Mouse (Mus musculus) kidney, adult 18-20 months (tissue): ENCODE data around the gene Tpst1.

Experiments used
- DNase-seq: peaks from one replicate; pipeline ENCODE4 v3.0.0; 2021

Gene Tpst1

DNA sequence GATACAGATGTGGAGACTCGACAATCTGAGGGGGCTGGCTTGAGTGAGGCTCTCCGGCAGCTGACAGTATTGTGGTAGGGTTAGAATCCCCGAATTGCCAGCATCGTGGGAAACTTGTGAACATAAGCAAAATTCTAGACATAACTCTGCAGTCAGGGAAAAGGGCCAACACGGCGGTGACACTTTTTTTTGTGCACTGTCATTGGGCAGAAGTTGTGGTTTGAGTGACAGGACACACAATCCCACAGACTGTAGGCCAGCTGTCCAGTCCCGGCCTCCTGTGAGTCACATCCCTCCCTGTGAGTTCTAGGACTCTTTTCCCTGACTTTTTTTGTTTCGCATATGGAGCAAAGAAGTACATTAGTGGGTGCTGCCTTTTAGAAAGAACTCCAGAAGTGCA lies 72.8 kb downstream of the Tpst1 start:
- DNase-seq, result no peak

DNA sequence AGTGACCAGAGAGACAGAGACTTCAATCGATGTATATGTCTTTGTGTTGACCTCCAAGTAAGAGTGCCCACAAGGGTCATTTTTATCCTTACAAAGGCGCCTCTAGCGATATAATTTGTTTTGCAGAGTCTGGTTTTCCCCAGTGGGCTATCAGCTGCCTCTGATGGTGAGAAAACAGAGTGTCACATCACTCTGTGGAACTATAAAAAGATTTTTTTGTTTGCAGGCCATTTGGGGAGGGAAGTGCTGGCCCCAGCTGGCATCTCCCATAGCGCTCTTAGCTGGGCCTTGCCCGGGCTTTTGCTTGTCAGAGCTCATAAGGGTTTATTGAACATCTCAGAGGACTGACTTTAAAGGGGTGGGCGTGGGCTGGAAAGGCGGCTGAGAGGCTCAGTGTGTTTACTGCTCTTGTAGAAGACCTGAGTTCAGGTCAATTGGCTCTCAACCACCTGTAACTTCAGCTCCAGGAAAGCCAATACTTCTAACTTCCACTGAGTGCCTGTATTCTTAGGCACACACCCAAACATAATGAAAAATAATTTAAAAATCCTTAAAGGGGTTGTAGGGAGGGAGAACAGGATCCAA lies 76.7 kb downstream of the Tpst1 start:
- no peak for DNase-seq

DNA sequence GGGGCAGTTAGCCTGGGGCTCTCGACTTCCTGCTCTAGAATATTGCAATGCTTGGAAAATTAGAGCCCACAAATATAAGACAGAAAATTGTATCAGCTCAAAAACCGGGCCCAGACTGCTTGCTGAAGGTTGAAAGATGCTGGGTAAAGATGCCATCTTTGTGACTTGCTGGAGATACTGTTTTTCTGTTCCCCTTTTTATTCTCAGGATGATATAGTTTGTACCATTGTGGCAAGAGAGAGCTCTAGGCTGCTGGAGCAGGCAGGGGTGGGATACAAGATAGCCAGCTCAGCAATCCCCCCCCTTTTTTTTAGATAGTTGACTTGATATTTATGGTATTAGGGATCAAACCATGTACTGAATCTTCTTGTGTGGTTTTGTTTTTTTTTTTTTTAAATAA lies 81.2 kb downstream of the Tpst1 start:
- no peak for DNase-seq

DNA sequence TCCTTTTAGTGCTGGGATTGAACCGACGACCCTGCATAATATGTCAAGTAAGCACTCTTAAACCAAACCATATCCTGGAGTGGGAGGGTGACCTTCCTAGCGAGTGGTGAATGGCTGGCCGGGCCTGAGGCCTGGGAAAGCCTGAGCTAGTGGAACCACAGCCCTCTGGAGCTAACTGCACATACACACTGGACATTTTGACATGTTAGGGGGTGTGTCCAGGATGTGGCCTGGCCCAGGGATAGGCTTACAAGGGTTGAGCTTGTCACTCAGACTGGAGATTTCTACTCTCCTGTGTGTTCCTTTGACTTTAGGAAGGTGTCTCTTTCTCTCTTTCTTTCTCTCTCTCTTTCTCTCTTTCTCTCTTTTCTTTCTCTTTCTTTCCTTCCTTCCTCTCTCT lies 85.4 kb downstream of the Tpst1 start:
- DNase-seq, result no peak

DNA sequence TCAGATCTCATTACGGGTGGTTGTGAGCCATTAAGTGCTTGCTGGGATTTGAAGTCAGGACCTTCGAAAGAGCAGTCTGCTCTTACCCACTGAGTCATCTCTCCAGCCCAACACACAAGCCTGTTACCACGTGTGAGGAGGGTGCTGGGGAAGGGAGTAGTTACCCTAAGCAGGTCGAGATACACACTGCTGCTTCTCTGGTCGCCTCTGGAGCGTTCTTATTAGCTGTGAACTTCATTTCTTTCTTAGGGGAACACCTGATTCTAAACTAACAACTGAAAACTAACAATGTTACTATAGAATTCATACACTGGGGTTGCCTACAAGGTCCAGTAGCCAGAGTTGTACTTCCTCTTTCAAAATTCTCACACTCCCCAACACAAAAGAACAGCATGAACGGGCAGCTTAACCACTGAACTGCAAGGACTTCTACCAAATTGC lies 86.7 kb downstream of the Tpst1 start:
- no peak for DNase-seq

DNA sequence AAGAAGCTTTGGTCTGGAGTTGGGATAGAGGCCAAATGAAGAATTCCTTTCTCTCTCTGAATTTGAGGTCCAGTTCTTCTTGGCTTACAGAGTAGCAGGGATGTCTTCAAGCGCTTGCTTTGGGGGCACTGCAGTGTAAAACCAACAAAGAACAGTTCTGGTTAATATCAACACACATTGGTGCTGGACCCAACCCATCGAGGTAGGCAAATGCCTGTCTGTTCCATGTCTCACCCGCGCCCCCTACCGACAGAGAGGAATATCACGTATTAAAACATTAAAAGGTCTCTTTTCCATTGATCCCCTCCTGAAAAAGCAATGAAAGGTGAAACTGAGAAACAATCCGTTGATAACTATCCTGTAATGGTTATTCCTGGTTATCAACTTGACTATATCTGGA lies 90.5 kb downstream of the Tpst1 start:
- DNase-seq, result peak; percentile 84

DNA sequence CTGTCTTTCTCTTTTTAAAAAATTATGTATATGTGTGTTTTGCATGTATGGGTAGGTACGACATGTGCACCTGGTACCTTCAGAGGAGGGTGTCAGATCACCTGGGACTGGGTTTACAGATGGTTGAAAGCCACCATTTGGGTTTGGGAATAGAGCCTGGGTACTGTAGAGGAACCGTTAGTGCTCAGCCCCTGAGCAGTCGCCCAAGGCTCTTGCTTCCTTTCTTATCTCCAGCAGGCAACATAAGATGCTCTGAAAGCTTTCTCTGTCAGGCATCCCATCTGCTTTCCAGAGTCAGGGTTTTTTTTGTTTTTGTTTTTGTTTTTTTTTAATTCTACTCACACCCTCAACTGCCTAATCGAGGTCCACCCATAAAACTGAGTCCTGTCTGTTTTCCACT lies 92.1 kb downstream of the Tpst1 start:
- no peak for DNase-seq

DNA sequence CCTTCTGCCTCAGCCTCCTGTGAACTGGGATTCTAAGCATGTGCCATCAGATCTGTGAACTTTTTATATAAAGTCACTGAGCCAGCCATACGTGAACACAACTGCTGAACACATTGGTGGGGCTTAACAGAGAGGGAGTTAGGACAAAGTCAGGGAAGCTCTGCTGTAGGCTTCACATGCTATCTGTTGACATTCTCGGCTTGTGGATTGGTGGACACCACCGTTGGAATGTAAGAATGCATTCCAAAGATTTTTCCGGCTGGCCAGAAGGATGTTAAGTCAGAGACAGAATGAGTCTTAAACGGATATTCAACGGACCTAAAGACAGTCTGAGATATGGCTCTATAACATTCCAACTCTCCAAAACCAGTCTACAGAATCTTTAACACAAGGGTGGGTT lies 96.0 kb downstream of the Tpst1 start:
- DNase-seq, result no peak

DNA sequence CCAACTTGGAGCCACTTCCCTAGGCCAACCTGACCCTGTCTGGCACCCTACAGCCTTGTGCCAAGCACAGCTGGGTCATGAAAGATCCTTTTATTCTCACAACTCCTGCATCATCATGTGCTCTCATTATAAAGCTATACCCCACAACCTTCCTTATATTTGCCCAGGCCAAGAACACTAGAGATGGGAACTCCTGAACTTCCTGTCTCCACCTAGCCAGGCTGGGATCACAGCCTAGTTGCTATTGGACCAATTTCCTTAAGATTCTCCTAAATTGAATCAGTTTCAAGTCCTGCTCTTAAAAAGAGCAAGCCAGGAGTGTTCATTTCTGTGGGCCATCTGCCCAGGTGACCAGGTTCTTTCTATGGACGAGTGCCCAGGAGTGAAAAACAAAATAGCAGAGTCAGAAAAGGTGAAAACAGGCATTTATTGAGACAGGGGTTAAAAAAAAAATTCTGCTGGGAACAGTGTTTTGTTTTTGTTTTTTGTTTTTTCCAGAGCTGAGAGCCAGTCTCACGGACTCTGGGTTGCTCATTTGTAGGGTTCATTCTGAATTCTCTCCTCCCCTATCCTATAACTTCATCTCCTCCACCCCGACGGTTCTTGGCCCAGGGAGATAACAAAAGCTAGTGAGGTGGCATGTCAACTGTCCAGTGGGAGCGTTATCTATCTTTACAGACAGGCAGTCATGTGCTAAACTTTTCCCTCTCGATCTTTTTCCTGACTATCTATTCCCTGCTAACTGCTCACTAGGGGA lies 97.7 kb downstream of the Tpst1 start:
- no peak for DNase-seq

DNA sequence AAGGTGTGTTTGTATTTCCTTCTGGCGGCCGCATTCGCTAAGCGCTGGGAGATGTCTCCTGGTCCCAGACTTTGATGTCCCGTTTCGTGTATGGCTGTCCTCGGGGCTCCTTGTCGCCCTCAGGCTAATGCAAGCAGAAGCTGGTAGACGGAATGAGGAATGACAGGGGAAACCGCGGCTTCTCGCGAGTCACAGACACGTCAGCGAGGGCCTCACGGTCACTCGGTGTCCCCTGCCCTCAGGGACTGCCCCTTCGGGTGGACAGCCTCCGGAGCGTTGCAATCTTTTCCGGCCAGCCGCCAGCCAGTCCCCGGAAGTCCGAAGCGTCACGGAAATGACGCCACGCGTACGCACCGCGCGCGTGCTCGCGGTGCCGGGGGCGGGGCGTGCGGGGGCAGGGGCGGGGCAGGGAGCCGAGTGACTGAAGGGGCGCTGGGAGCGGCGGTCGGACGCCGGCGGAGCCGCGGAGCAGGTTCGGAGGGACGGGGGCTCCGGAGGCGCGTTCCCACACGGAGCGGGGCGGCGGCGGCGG lies 98.4 kb downstream of the Tpst1 start, which contains the start of gene Rabgef1:
Gene Rabgef1, plus strand, starts transcription at position 376 of the 532 bp plus-strand sequence.
- peak; percentile 95 for DNase-seq

DNA sequence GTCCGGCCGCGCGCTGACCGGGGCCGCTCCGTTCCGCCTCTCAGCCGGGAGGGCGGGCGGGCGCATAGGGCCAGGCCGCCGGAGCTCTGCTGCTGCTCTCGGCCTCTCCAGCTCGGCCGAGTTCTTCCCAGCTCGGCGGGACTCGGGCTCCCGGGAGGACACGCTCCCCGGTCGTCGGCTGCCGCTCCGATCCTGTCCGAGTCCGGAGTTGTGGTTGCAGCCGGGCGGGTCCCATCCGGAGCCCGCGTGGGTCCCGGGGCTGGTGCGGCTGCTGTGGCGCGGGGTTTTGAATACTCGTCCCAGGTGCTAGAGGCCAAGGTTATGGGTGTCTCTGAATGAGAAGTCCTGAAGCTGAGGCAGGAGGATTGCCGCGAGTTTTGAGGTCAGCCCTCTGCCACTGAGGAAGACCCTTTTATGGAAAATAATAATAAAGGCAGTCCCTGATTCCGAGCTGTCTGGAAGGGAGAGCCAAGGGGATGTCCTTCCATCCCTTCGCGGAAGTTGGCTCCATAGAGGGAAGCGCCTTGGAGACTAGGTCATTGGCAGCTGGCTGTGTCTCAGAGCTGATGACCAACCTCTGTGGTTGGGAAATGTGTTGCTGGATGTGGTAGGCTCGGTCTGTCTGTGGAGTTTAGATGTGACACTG lies 99.0 kb downstream of the Tpst1 start:
- DNase-seq, result no peak

DNA sequence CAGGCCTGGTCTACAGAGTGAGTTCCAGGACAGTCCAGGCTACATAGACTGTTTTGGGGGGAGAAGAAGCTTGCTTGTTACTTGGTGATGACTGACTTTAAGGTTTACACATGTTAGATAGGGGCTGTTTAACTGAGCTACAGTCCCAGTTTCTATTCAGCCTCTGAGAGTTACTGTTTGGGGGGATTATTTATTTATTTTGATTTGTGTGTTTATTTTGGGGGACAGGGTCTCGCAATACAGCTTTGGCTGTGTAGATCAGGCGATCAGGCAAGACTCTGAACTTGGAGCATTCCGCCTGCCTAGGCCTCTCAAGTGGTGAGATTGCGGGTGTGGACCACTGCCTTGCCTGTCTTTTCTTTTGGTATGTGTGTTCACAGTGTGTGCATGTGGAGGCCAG lies 99.9 kb downstream of the Tpst1 start:
- DNase-seq, result no peak

DNA sequence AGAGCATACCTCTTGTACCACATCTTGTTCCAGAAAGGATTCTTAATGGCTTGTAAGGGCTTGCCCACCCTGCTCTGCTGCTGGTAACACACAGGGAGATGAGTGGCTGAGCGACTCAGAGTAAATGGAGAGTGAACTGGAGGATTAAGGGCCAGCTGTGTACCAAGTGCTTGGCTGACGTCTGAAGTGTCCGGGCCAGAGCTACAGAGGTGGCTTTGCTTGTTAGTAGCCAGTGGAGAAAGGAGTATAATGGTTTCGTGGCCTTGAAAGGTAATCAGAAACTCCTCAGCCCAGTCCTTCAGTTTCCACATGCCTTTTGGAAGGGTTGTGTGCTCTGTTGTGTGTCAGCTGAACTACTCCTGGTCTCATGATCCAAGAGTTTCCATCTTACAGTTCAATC lies 104.7 kb downstream of the Tpst1 start:
- no peak for DNase-seq

DNA sequence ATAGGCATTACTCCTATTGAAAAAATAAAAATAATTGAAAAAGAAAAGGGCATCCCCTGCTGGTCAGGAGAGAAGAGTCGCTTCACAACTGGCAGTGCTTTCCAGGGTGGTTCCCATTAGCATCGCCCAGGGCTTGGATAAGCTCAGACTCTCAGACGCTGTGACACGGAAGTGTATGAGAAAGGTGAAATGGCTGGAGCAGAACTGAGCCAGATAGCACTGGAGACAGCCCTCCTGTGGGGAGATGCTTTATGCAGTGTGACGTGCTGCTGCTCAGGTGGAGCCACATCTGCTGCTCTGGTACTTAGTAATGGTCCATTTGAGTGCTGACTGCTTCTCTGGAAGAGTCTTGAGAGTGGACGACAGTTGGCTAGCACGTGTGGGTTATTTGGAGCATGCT lies 107.2 kb downstream of the Tpst1 start:
- DNase-seq, result no peak

DNA sequence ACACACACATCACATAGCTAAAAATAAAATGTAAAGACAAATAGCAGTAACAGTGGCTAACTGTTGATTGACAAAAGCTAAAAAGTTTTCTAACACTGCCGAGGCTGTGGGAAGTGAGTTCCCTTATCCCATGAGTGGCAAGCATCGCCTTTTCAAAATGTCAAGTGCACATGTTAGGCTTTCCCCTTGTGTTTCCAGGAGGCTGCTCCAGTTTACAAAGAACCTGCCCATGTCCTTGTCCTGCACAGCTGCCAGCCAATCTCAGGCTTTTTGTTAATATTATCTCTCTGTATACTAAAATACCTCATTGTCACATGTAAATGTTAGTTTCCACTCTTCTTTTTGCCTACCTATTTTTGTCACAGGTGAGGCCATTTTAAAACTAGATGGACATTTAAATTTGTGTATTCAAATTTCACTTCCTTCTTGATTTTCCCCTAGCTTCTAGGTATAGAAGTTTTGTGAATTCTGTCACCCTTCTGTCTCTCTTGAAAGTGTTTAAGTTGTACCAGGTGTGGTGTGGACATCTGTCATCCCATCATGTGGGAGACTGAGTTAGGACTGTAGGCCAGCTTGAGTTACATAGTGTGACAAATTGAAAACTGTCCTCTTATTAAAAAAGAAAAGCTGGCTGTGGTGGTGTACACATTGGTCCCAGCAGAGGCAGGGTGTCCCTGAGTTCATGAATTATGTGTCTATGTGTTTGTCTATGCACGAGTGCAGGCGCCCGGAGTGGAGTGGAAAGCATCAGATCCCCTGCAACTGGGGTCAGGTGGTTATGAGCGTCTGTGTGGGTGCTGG lies 108.8 kb downstream of the Tpst1 start:
- DNase-seq, result no peak

DNA sequence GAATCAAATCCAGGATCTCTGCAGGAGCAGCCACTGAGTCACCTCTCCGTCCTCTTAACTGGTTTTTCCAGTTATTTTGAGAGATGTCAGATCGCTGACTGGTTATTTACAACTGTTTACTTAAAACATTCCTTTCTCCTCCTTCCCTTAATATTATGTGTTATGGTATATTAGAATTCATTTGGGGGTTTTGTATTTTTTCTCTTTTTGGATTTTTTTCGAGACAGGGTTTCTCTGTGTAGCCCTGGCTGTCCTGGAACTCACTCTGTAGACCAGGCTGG lies 109.4 kb downstream of the Tpst1 start:
- no peak for DNase-seq

DNA sequence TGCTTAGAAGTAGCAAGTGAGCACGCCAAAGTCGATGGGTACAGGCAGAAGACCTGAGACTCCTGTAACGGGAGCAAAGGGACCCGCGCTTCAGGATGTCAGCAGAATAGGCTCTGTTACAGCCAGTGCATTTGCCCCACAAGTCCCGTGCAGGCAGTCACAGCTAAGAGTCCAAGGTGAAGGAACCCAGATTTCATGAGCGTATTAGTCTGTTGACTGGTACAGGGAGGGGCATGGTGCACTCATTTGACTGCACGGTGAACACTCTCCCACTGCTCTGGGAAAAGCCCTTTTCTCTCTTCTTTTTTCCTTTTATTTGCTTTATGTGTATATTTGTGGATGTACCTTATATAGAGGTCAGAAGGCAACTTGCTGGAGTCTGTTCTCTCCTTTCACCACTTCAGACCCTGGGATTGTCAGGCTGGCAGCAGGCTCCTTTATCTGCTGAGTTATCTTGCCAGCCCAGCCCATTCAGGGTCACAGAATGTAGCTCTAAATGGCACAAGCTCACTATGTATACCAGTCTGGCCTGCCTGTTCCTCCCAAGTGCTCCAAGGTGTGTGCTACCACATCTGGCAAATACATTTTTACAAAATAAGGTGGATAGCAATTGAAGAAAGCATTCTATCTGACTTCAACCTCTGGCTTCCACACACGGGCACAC lies 111.2 kb downstream of the Tpst1 start:
- DNase-seq, result no peak

DNA sequence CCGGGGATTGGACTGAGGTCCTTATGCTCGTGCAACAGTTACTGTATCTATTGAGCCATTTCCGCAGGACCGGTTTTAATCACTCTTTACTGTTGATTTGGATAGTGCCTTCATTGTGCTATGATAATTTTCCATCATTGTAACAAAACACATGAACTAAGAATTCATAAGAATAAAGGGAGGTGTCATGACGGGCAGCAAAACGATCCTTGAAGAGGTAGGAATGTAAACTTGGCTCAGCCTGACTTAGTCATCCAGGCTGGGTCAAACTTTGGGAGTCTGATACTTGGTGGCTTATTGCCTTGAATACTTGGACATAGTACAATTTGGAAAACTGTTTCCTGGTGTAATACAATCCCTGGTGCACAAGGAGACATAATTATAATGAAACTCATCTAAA lies 112.2 kb downstream of the Tpst1 start:
- no peak for DNase-seq
